Mouse (Mus musculus) megakaryocyte-erythroid progenitor cell, adult 5 weeks (primary cell): ENCODE results near the gene Klk4. TPM values are rescaled to one million over a fixed set of nuclear protein-coding genes. Genes with fewer than 3 reads are reported as not detected.

Experiments
- polyA plus RNA-seq: library from polyadenylated mRNA; stranded (reverse); fragments of >175 nt; gene quantifications from 2 replicates; pipeline ENCODE4 v1.2.3, GENCODE M21; 2012

Gene Klk4
- polyA plus RNA-seq: not detected in 2 replicates

DNA sequence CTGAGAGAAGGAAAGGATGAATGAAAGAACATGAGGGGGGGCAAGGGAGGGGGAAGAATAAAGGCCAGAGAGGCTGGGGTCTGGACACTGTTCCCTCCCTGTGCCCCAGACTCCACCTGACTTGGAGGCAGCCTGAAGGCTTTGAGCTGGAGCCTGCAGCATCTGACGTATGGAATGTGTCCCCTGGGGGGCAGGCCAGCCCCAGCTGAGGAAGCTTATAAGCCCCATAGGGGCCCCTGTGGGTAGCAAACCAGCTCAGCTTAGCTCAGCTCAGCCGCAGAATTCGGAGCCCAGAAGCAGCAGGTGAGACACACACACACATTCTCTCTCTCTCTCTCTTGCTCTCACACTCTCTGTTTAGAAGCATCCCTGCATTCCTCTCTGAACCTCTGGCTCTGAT is at the start of gene Klk4:
Klk4 (plus strand) TSS at position 249 of the 400 bp plus-strand sequence.

DNA sequence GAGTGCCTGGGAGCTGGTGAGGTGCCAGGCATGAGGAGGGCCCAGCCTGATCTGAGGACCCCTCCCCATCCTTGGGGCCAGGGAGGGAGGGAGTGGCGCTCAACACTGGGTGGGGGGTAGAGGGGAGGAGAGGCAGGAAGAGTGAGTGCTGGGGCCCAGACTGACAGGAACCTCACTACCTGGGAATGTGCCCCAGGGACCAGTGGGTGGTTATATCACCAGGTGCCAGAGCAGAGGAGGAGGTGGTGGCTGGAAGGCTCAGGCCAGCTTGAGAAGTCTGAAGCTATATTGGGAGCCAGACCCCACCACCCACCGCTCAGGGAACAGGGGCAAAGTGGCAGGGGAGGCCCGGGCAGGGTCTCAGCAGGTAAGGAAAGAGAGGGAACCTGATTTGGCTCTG is 39.3 kb upstream of the Klk4 start, which contains the start of gene Klk5:
Klk5 (plus strand) TSS at position 271 of the 400 bp plus-strand sequence.

DNA sequence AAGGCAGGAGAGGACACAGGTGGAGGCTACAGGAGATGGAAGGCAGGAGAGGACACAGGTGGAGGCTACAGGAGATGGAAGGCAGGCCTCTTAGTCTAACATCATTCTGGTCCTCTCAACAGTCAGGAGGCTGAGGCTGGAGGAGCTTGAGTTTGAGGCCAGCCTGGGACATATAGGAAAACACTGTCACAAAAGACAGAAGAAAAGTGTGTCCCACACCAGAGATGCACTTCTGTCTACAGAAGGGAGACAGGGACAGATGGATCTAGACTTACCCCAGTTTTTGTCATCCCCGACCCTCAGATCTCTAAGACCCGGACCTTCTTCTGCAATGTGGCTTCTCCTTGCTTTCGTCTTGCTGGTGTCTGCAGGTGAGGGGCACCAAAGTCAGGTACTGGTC is 52.5 kb downstream of the Klk4 start, which contains the start of gene Klk15:
Klk15 (plus strand) TSS at position 301 of the 400 bp plus-strand sequence.

Other genes starting within 250 kb of the Klk4 start
- gene Ceacam18, start 246.5 kb upstream of the Klk4 start, polyA plus RNA-seq: not detected in 2 replicates
- gene Siglece, start 221.0 kb upstream of the Klk4 start, polyA plus RNA-seq: 0.99 and 3.2 TPM in 2 replicates
- 18.6 and 19.4 TPM in 2 replicates for gene Ctu1, start 209.1 kb upstream of the Klk4 start, polyA plus RNA-seq
- gene Klk14, start 190.7 kb upstream of the Klk4 start, polyA plus RNA-seq: not detected in 2 replicates
- not detected in 2 replicates for gene Klk13, start 168.6 kb upstream of the Klk4 start, polyA plus RNA-seq
- not detected in 2 replicates for gene Klk12, start 112.3 kb upstream of the Klk4 start, polyA plus RNA-seq
- not detected in 2 replicates for gene Klk11, start 106.6 kb upstream of the Klk4 start, polyA plus RNA-seq
- gene Klk10, start 100.1 kb upstream of the Klk4 start, polyA plus RNA-seq: 0.06 TPM in 1 of 2 replicates, not detected in the other
- gene Klk9, start 89.3 kb upstream of the Klk4 start, polyA plus RNA-seq: not detected in 2 replicates
- 25.3 and 55.0 TPM in 2 replicates for gene Klk8, start 83.6 kb upstream of the Klk4 start, polyA plus RNA-seq
- not detected in 2 replicates for gene Klk7, start 69.9 kb upstream of the Klk4 start, polyA plus RNA-seq
- not detected in 2 replicates for gene Klk6, start 56.7 kb upstream of the Klk4 start, polyA plus RNA-seq
- gene Klk5, start 39.2 kb upstream of the Klk4 start, polyA plus RNA-seq: not detected in 2 replicates
- not detected in 2 replicates for gene Klk15, start 52.6 kb downstream of the Klk4 start, polyA plus RNA-seq
- not detected in 2 replicates for gene Klk1b8, start 69.5 kb downstream of the Klk4 start, polyA plus RNA-seq
- not detected in 2 replicates for gene Klk1b1, start 85.6 kb downstream of the Klk4 start, polyA plus RNA-seq
- gene Klk1b9, start 94.9 kb downstream of the Klk4 start, polyA plus RNA-seq: not detected in 2 replicates
- 0.15 TPM in 1 of 2 replicates, not detected in the other for gene Klk1b11, start 114.7 kb downstream of the Klk4 start, polyA plus RNA-seq
- gene Klk1b26, start 131.0 kb downstream of the Klk4 start, polyA plus RNA-seq: not detected in 2 replicates
- not detected in 2 replicates for gene Klk1b27, start 171.1 kb downstream of the Klk4 start, polyA plus RNA-seq
- not detected in 2 replicates for gene Klk1b21, start 221.2 kb downstream of the Klk4 start, polyA plus RNA-seq
- gene Klk1b22, start 231.5 kb downstream of the Klk4 start, polyA plus RNA-seq: not detected in 2 replicates